Mouse (Mus musculus) B cell, adult 67 days (primary cell): ENCODE results near the gene Clec4g. TPM values are rescaled to one million over a fixed set of nuclear protein-coding genes. Genes with fewer than 3 reads are reported as not detected.

Experiments
- total RNA-seq, 2 experiments: library from RNA; stranded (reverse); gene quantifications; 4 replicates each; pipeline ENCODE4 v1.2.4; 2023

The Clec4g gene
- total RNA-seq: not detected

DNA sequence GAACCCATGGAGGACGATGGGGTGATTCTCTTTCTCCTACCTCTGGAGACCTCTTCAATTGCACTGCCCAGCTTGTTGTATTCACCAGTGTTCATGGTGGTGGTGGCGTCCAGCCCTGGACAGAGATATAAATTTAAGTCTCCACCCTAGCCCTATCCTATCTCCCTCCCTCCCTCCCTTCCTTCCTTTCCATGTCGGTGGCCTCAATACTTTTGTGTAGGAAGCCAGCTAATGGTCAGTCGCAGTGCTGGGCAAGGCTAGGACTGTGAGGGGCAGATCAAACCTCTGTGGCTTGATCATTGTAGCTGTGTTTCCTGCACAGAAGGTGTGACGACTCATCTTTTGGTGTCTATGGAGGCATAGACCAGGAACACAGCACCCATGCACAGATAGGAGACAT lies at the start of gene Clec4g:
TSS of gene Clec4g (minus strand) at position 101 of the 400 bp plus-strand sequence.

DNA sequence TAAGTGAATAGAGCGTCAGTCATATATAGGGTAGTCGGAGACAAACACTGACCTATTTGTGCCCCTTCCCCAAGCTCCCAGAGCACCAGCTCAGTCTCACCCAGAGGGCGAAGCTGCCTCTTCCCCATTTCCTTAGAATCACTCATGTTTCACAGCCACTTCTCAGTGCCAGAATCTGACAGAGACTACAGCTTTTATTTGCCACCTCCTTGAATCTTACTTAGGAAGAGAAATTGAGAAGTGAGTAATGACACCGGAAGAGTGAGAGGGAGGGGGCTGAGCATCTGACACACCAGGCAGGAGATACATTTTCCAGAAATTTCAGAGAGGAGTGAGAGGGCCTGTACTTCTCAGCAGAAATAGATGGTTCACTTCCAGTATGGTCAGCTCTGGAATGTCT lies 28.3 kb upstream of the Clec4g start, which contains the start of gene Cd209a:
TSS of gene Cd209a (minus strand) at position 224 of the 400 bp plus-strand sequence.

DNA sequence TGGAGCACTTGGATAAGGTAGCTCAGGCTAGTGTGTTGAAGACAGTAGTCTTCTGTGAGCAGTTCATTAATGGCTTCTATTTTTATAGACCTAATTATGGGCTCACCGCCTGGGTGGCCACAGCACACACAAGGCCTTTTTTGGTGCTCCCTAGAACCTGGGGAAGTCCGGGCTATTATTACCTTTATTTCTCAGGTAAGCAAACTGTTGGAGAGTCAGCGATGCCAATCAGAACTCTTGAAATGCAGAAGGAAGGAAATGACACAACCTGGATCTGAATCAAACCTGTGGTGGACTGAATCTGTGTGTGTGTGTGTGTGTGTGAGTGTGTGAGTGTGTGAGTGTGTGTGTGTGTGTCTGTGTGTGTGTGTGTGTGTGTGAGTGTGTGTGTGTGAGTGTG lies 26.3 kb downstream of the Clec4g start, which contains the start of gene Fcer2a:
TSS of gene Fcer2a (minus strand) at position 55 of the 400 bp plus-strand sequence.

DNA sequence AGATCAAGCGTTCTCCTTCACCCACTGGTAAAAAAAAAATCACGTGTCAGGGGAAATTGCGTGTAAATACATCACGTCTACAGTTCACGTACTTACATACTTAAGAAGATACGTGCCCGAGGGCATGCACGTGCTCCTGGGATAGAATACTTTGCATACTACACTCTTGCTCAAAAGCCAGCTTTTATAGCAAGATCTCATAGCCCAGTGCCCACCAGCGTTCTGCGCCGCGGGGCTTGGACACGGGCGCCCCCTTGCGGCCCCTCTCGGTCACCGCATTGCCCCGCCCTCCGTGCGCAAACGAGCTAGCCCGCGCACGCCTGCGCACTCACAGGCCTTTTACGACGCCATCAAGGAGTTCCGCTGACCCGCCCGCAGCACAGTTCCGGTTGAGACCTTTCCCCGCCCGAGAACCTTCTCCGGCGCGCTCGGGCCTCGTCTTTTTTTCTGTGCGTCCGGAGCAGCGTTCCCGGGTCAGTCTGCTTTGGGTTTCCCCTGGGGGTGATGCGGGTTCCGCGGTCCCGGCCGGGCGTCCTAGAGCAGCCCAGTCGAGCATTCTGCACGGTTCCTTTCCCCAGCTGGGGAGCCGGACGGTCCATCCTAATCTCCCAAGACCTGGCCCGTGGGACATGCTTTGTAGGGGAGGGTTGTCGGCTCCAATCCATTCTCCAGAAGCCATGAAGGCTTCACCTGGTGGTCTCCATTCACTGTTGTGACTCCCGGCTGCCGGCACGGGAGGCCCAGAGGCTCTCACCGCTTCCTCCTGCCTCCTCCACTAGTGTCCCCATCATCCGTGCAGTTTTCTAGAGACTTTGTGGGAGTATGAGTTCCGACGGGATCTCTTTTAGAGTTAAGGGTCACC lies 44.1 kb downstream of the Clec4g start, which contains the start of gene Trappc5:
TSS of gene Trappc5 (plus strand) at position 169 of the 862 bp plus-strand sequence.

DNA sequence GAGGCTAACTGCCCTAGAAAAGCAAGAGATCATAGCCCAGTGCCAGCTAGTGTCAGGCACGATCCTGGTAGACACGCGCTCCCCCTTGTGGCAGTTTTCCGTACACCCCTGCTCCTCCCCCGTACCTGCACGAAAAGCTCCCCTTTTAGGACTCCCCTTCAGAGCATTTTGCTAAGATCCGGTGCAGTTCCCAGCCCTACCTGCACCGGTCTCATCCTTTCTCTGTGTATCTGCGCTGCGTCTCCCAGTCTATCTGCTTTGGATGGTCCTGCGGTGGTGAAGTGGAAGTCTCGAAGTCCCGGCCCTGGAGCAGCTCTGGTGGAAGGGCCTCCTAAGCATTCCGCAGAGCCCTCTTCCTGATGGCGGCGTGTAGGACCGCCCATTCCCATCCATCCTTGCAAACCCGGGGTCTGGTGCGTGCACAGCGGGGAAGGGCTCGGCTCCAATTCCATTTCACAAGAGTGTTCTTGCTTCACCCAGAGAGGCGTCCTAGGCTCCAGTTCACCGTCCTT lies 48.4 kb downstream of the Clec4g start, which contains the start of gene Fcor:
TSS of gene Fcor (minus strand) at position 383 of the 512 bp plus-strand sequence.

DNA sequence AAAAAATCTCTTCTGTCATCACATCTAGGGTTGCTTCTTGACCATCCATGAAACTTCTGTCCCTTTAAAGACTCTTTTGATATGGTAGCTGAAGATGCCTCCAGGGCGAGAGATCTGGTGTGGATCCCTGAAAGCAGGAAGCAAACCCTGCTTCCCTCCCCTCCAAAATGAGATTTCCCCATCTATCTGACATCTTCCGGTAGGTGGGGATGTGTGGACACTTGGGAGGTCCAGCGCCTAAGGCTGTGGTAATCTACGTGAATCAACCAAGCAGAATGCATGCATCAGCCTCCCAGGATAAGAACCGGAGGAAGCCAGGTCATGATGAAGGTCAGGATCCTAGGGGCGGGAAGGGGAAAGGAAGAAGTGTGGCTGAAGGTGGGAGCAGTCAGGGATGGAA lies 54.9 kb downstream of the Clec4g start, which contains the start of gene Mcemp1:
TSS of gene Mcemp1 (plus strand) at position 248 of the 400 bp plus-strand sequence.

Other genes with a start within 250 kb of the Clec4g start
- 1 to 10 TPM; 5.0 to 8.3 TPM for gene Tex45, start 249.8 kb downstream of the Clec4g start, total RNA-seq
- 1 to 10 TPM; 8.7 to 10.0 TPM for gene Zfp358, start 227.5 kb downstream of the Clec4g start, total RNA-seq
- 100 to 1,000 TPM; 105 to 106 TPM for gene Mcoln1, start 220.2 kb downstream of the Clec4g start, total RNA-seq
- 10 to 100 TPM; 78.0 to 82.4 TPM for gene Pnpla6, start 205.3 kb downstream of the Clec4g start, total RNA-seq
- gene C330021F23Rik, start 152.7 kb downstream of the Clec4g start, total RNA-seq: not detected
- not detected for gene Camsap3, start 133.4 kb downstream of the Clec4g start, total RNA-seq
- gene Xab2, start 99.3 kb downstream of the Clec4g start, total RNA-seq: 10 to 100 TPM; 87.4 to 92.4 TPM
- 10 to 100 TPM; 67.1 to 68.4 TPM for gene Pet100, start 99.1 kb downstream of the Clec4g start, total RNA-seq
- not detected for gene Pcp2, start 95.1 kb downstream of the Clec4g start, total RNA-seq
- gene Stxbp2, start 89.7 kb downstream of the Clec4g start, total RNA-seq: 100 to 1,000 TPM; 259 to 269 TPM
- not detected for gene Retn, start 64.9 kb downstream of the Clec4g start, total RNA-seq
- gene Mcemp1, start 54.9 kb downstream of the Clec4g start, total RNA-seq: not detected
- gene Fcor, start 48.3 kb downstream of the Clec4g start, total RNA-seq: not detected
- 10 to 100 TPM; 23.4 to 28.8 TPM for gene Trappc5, start 44.4 kb downstream of the Clec4g start, total RNA-seq
- gene Fcer2a, start 26.5 kb downstream of the Clec4g start, total RNA-seq: 100 to 1,000 TPM; 596 to 740 TPM
- gene Cd209a, start 28.3 kb upstream of the Clec4g start, total RNA-seq: 1 to 10 TPM; 1.0 to 1.1 TPM
- gene Cd209e, start 133.7 kb upstream of the Clec4g start, total RNA-seq: not detected
- not detected for gene Cd209d, start 157.9 kb upstream of the Clec4g start, total RNA-seq
- gene Cd209b, start 206.2 kb upstream of the Clec4g start, total RNA-seq: not detected
- gene Cd209c, start 234.1 kb upstream of the Clec4g start, total RNA-seq: not detected